Mouse (Mus musculus): Measurements from ENCODE around the gene Scgb2b20.
"Not testable (repeated sequence)": the region's sequence is repeated elsewhere in the genome, so short reads cannot be mapped to it uniquely, and the experiment has no call there.

The Scgb2b20 gene

DNA sequence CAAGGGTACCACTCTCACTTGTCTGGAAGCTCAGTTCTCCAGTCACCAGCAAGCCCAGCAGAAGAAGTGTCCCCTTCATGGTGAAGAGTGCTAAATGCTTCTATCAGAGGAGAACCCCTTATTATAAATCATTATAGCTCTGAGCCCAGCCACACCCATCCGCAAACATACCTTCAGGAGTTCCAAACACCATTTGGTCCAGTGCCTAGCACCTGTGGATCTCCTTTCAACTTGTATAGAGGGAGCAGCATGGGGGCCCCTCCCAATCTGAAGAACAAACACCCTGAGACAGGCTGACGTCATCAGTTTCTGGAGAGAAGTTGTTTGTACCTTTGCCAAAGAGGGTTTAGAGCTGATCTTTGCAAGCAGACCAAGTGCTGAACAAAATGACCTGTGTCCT, at the start of gene Scgb2b20:
Scgb2b20 (minus strand) TSS at position 101 of the 400 bp plus-strand sequence.
- not testable (repeated sequence) for DNase-seq

- not testable (repeated sequence) for DNase-seq
These were observed 43.6 kb upstream of the Scgb2b20 start for GRCm38 (mm10) chr7:33409681-33410080.

GRCm38 (mm10) chr7:33401650-33402049, 35.5 kb upstream of the Scgb2b20 start:
- no peak for DNase-seq

DNA sequence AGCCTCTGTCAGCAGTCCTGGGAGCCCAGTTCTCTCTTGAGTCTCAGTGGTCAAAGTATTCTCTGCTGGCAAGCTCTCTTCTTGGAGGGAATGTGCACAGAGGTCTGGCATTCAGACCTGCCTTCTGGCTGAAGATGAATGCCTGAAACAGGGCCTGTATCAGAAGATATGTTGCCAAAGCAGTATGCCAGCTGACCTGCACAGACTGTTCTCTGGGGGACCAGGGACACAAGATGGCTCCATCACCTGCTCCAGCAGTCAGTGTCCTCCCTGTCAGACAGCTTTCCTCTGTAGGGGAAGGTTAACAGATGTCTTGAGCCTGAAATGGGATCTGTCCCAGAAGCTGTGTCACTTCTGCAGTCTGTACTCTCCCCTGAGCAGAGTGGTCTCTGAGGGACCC, 33.6 kb upstream of the Scgb2b20 start:
- DNase-seq = not testable (repeated sequence)

DNA sequence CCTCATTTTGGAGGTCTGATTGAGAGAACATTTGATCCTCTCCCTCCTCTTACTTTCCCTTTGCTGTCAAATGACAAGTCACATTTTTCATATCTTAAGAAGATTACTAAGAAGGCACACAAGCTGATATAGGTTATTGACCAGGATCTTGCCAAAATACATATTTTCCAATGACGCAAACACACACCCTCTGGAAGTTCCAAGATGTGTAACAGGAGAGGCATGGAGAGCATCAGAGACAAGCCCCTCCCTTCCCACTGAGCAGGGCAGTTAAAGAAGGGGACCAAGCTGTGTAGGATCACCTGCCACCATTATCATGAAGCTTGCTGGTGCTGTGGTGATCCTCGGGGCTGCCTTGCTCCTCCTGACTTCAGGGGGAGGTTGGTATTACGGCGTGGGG, 6.8 kb upstream of the Scgb2b20 start, which contains the start of gene Scgb1b20:
Scgb1b20 (plus strand) TSS at position 301 of the 400 bp plus-strand sequence.
- DNase-seq = not testable (repeated sequence)

Measured in right cerebral cortex, adult 18-20 months (tissue).